Mouse (Mus musculus): ENCODE data around the gene Actl7b. TPM values are rescaled to one million over a fixed set of nuclear protein-coding genes. Genes with fewer than 3 reads are reported as not detected.

Actl7b gene
- polyA plus RNA-seq, 1 experiment from 2014 or later, result not detected

DNA sequence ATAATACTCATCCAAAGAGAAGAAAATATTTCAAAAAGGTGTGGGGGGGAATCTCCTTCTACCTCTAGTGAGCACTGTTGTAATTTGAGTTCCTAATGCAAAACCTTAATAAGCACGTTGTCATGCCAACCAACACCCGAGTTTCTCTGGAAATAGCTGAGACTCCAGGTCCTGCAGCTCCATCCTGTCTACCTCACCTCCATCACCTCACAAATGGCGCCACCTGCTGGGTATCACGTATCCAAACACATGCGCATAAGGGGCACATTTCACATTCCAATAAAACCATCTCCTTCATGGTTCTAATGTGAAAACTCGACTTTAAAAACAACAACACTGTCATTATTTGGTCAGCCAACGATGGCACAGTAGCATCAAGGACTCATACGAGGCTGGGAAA, 15.4 kb downstream of the Actl7b start:
- Histone ChIP-seq H3K4me2 (ENCODE audit: low read length) (no peak overlapping the region), H3K4me1 (replicated peaks; ENCODE audit: insufficient read depth, low read length) (no peaks in the 10 kb centered on the region), H3K9ac (ENCODE audit: low read depth, low read length) (no peak overlapping the region), H3K27me3 (ENCODE audit: insufficient read depth, low read length) (no peaks in the 10 kb centered on the region), H3K4me3 (replicated peaks; ENCODE audit: low read depth, low read length) (no peak overlapping the region), H3K9me3 (replicated peaks; ENCODE audit: low read length) (no peaks in the 10 kb centered on the region), H3K36me3 (ENCODE audit: insufficient read depth, low read length) (no peaks in the 10 kb centered on the region), H3K27ac (no peak overlapping the region)
- peak; percentile 49 for TF ChIP-seq CTCF (IDR thresholded peaks at IDR 0.05; ENCODE audit: low read depth)
- DNase-seq (ENCODE audit: low spot score) (no peak), ATAC-seq (replicated peaks; ENCODE audit: low FRiP score, low read depth) (no peak)
- 61% methylated on average over 8 of the region's 8 CpGs for WGBS

DNA sequence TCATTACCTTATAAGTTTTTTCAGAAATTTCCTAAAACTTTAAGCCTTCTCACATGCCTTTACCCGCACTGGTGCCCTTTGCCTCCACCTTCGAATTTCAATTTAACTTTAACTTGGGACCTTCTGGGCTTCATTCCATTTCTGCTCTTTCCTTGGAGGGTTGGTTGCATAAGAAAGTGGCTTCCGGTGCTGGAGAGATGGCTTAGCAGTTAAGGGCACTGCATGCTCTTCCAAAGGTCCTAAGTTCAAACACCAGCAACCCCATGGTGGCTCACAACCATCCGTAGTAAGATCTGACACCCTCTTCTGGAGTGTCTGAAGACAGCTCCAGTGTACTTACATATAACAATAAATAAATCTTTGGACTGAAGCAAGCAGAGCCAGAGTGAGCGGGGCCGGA, 18.0 kb downstream of the Actl7b start:
- DNase-seq (ENCODE audit: low spot score), result no peak
- 85% methylated on average over 6 of the region's 6 CpGs for WGBS
- H3K4me3 ChIP-seq (replicated peaks; ENCODE audit: low read depth, low read length), result no peak overlapping the region

DNA sequence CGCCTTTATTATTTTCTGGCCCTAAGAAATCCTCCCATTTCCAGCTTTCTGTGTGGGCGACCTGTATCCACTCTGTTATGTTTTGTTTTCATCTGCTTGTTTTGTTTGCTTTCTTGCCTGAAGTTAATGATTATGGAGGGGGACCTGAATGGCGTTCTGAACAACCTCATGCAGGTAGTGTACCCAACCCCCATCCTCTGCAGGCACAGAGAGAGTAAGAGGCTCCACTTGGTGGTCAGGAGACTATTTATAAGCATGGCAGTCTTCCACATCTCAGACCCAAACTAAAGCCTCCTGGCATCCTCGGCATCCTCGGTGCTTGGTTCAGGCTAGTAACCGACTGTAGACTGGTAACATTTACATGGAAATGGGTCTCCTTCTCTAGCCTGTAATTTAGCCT, 18.9 kb downstream of the Actl7b start:
- H3K27me3 ChIP-seq (ENCODE audit: insufficient read depth, low read length), result no peaks in the 10 kb centered on the region
- no peak overlapping the region for H3K4me3 ChIP-seq (replicated peaks; ENCODE audit: low read depth, low read length)
- no peaks in the 10 kb centered on the region for H3K4me1 ChIP-seq (replicated peaks; ENCODE audit: insufficient read depth, low read length)
- DNase-seq (ENCODE audit: low spot score) (no peak), ATAC-seq (replicated peaks; ENCODE audit: low FRiP score, low read depth) (no peak)
- H3K36me3 ChIP-seq (ENCODE audit: insufficient read depth, low read length), result no peaks in the 10 kb centered on the region
- 48% methylated on average over 6 of the region's 6 CpGs for WGBS
- H3K27ac ChIP-seq, result no peak overlapping the region
- no peak overlapping the region for H3K9ac ChIP-seq (ENCODE audit: low read depth, low read length)
- no peaks in the 10 kb centered on the region for H3K9me3 ChIP-seq (replicated peaks; ENCODE audit: low read length)
- TF ChIP-seq CTCF (IDR thresholded peaks at IDR 0.05; ENCODE audit: low read depth), result no peak
- H3K4me2 ChIP-seq (ENCODE audit: low read length), result no peak overlapping the region

More for the DNA sequence above, 18.0 kb downstream of the Actl7b start:
- H3K27ac ChIP-seq, result no peak overlapping the region
- H3K9ac ChIP-seq (ENCODE audit: low read depth, low read length), result no peak overlapping the region
- H3K9me3 ChIP-seq (replicated peaks; ENCODE audit: low read length), result no peaks in the 10 kb centered on the region
- no peaks in the 10 kb centered on the region for H3K27me3 ChIP-seq (ENCODE audit: insufficient read depth, low read length)
- no peak for TF ChIP-seq CTCF (IDR thresholded peaks at IDR 0.05; ENCODE audit: low read depth)
- no peaks in the 10 kb centered on the region for H3K4me1 ChIP-seq (replicated peaks; ENCODE audit: insufficient read depth, low read length)
- ATAC-seq (replicated peaks; ENCODE audit: low FRiP score, low read depth), result no peak
- no peaks in the 10 kb centered on the region for H3K36me3 ChIP-seq (ENCODE audit: insufficient read depth, low read length)
- H3K4me2 ChIP-seq (ENCODE audit: low read length), result no peak overlapping the region

DNA sequence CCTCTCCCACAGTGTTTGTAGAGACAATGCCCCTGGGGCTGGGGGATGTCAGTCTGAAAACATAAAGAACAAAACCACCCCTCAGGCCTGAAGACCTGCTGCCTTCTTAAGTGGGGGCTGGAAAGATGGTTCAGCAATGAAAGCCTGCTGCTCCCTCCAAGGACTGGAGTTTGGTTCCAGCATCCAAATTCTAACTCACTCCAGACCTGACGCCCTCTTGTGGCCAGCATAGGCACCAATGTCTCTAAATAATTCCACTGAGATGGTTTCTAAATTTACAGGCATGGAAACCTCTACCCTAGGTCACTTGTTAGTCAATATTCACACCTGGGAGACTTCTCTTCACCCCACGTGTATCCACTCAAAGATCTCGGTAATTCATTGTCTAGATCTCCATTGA, 19.8 kb downstream of the Actl7b start:
- 23% methylated on average over 3 of the region's 3 CpGs for WGBS
- Histone ChIP-seq H3K4me1 (replicated peaks; ENCODE audit: insufficient read depth, low read length) (no peaks in the 10 kb centered on the region), H3K36me3 (ENCODE audit: insufficient read depth, low read length) (no peaks in the 10 kb centered on the region), H3K4me3 (replicated peaks; ENCODE audit: low read depth, low read length) (no peak overlapping the region), H3K27me3 (ENCODE audit: insufficient read depth, low read length) (no peaks in the 10 kb centered on the region), H3K27ac (no peak overlapping the region), H3K9me3 (replicated peaks; ENCODE audit: low read length) (no peaks in the 10 kb centered on the region), H3K9ac (ENCODE audit: low read depth, low read length) (no peak overlapping the region), H3K4me2 (ENCODE audit: low read length) (no peak overlapping the region)
- no peak for ATAC-seq (replicated peaks; ENCODE audit: low FRiP score, low read depth)
- TF ChIP-seq CTCF (IDR thresholded peaks at IDR 0.05; ENCODE audit: low read depth), result peak; percentile 73
- peak; percentile 44 for DNase-seq (ENCODE audit: low spot score)

DNA sequence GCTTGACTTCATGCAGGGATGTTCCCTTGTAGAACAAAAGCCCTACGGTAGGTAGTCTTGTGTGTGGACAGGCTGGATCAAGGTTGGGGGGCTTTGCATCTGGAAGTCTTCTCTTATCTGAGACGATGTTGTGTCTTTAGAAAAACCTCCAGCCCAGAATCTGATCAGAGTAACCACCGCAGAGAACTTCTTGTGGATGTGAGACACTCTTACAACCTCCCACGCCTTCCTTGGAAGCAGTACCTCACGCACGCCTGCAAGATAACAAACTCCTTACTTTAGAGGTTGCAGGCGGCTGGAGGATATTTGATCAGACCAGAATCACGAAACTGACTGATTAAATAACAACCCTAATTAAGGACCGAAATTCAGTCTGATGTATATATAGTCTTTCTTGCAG, 20.8 kb downstream of the Actl7b start:
- WGBS, result 43% methylated on average over 9 of the region's 9 CpGs
- no peak overlapping the region for H3K27ac ChIP-seq
- H3K4me3 ChIP-seq (replicated peaks; ENCODE audit: low read depth, low read length), result no peak overlapping the region
- H3K36me3 ChIP-seq (ENCODE audit: insufficient read depth, low read length), result no peaks in the 10 kb centered on the region
- no peaks in the 10 kb centered on the region for H3K27me3 ChIP-seq (ENCODE audit: insufficient read depth, low read length)
- DNase-seq (ENCODE audit: low spot score), result no peak
- no peak overlapping the region for H3K4me2 ChIP-seq (ENCODE audit: low read length)
- no peaks in the 10 kb centered on the region for H3K4me1 ChIP-seq (replicated peaks; ENCODE audit: insufficient read depth, low read length)
- no peak overlapping the region for H3K9ac ChIP-seq (ENCODE audit: low read depth, low read length)
- H3K9me3 ChIP-seq (replicated peaks; ENCODE audit: low read length), result no peaks in the 10 kb centered on the region
- no peak for TF ChIP-seq CTCF (IDR thresholded peaks at IDR 0.05; ENCODE audit: low read depth)
- no peak for ATAC-seq (replicated peaks; ENCODE audit: low FRiP score, low read depth)

DNA sequence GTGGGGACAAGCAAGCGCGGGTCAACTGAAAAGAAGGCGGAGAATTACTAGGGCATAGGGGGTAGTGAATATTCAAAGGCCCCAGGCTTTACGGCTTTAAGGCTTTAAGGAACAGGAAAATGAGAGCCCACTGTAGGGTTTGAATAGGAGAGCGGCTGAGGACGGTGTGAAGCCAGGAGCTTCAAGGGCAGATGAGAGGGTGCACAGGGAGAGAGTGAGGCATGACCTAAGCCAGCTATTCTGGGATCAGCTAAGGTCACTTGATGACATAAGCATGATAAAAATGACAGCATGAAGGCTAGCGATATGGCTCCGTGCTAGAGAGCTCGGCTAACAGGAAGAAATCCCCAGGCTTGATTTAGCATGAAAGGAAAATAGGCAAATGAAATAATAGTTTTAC, 21.8 kb downstream of the Actl7b start:
- no peak for TF ChIP-seq CTCF (IDR thresholded peaks at IDR 0.05; ENCODE audit: low read depth)
- no peaks in the 10 kb centered on the region for H3K27me3 ChIP-seq (ENCODE audit: insufficient read depth, low read length)
- no peaks in the 10 kb centered on the region for H3K9me3 ChIP-seq (replicated peaks; ENCODE audit: low read length)
- H3K36me3 ChIP-seq (ENCODE audit: insufficient read depth, low read length), result no peaks in the 10 kb centered on the region
- DNase-seq (ENCODE audit: low spot score) (no peak), ATAC-seq (replicated peaks; ENCODE audit: low FRiP score, low read depth) (no peak)
- H3K4me1 ChIP-seq (replicated peaks; ENCODE audit: insufficient read depth, low read length), result no peaks in the 10 kb centered on the region
- no peak overlapping the region for H3K4me3 ChIP-seq (replicated peaks; ENCODE audit: low read depth, low read length)
- no peak overlapping the region for H3K27ac ChIP-seq
- 64% methylated on average over 9 of the region's 9 CpGs for WGBS
- H3K9ac ChIP-seq (ENCODE audit: low read depth, low read length), result no peak overlapping the region
- no peak overlapping the region for H3K4me2 ChIP-seq (ENCODE audit: low read length)
